Mouse (Mus musculus) forebrain, embryonic 15.5 days (tissue): ENCODE measurements around the gene Myh3. TPM values are rescaled to one million over a fixed set of nuclear protein-coding genes. Genes with fewer than 3 reads are reported as not detected.

Source experiments
- ATAC-seq: fragments of 200-750 bp; cut with Nextera tagmentation; replicated peaks from 2 replicates; pipeline ENCODE4 v1.8.0; 2017; ENCODE audit warnings: mild to moderate bottlenecking, moderate TSS enrichment, moderate library complexity
- H3K27ac ChIP-seq: fragments of 300-500 bp; sonication (generic); replicated peaks from 2 replicates; pipeline ENCODE4 v1.5.1; 2015; ENCODE audit warnings: mild to moderate bottlenecking, inconsistent platforms
- H3K27me3 ChIP-seq: fragments of 300-500 bp; sonication (generic); 2 replicates; pipeline ENCODE4 v1.6.1; 2015; ENCODE audit warnings: inconsistent platforms
- H3K36me3 ChIP-seq: fragments of 300-500 bp; sonication (generic); 2 replicates; pipeline ENCODE4 v1.6.1; 2015; ENCODE audit warnings: mild to moderate bottlenecking, inconsistent platforms
- H3K4me1 ChIP-seq: fragments of 300-500 bp; sonication (generic); 2 replicates; pipeline ENCODE4 v1.6.1; 2015; ENCODE audit warnings: inconsistent platforms
- H3K4me2 ChIP-seq: fragments of 300-500 bp; sonication (generic); replicated peaks from 2 replicates; pipeline ENCODE4 v1.6.1; 2015; ENCODE audit warnings: mild to moderate bottlenecking, inconsistent platforms
- H3K4me3 ChIP-seq: fragments of 300-500 bp; sonication (generic); 2 replicates; pipeline ENCODE4 v1.5.1; 2015; ENCODE audit warnings: mild to moderate bottlenecking, inconsistent platforms
- H3K9ac ChIP-seq: fragments of 300-500 bp; sonication (generic); replicated peaks from 2 replicates; pipeline ENCODE4 v1.6.1; 2015; ENCODE audit warnings: mild to moderate bottlenecking, inconsistent platforms
- H3K9me3 ChIP-seq: fragments of 300-500 bp; sonication (generic); 2 replicates; pipeline ENCODE4 v1.6.1; 2016; ENCODE audit warnings: inconsistent platforms
- WGBS: fragments of 180-500 bp; shearing (Covaris S2); methylation state at CpG from one replicate; pipeline ENCODE4 v1.1.7; 2015; ENCODE audit warnings: mixed read lengths; 5-methylcytosine and 5-hydroxymethylcytosine counted together
- polyA plus RNA-seq: library from polyadenylated mRNA; unstranded; fragments of >200 nt; fragmentation: Nextera tagmentation; extraction: Ambion mirVana; gene quantifications from 2 replicates; pipeline ENCODE4 v1.2.1, GENCODE M21; 2015

Gene Myh3
- polyA plus RNA-seq, 1 experiment from 2014 or later, result 0.48 TPM

- Histone ChIP-seq H3K9me3 (no peaks in the 10 kb centered on the region), H3K36me3 (no peaks in the 10 kb centered on the region), H3K4me3 (no peak overlapping the region), H3K27ac (no peak overlapping the region), H3K9ac (no peak overlapping the region), H3K27me3 (no peaks in the 10 kb centered on the region), H3K4me1 (peaks cover 26% of the 10 kb centered on the region), H3K4me2 (no peak overlapping the region)
- 95% methylated on average over 3 of the region's 3 CpGs for WGBS
- ATAC-seq, result no peak
These were observed 28.8 kb upstream of the Myh3 start for GRCm38 (mm10) chr11:67049256-67049655.

GRCm38 (mm10) chr11:67051676-67052320 is 26.3 kb upstream of the Myh3 start:
- Histone ChIP-seq H3K27me3 (no peaks in the 10 kb centered on the region), H3K4me1 (peaks cover 26% of the 10 kb centered on the region), H3K9ac (peak overlapping the region; percentile 82), H3K4me3 (peak overlapping the region; percentile 96), H3K9me3 (no peaks in the 10 kb centered on the region), H3K27ac (peak overlapping the region; percentile 84), H3K4me2 (peak overlapping the region; percentile 75), H3K36me3 (peaks cover 16% of the 10 kb centered on the region)
- ATAC-seq, result peak; percentile 72
- WGBS, result 6% methylated on average over 16 of the region's 16 CpGs

- peak; percentile 96 for ATAC-seq
These were observed 25.7 kb upstream of the Myh3 start, which contains the start of the genes Adprm and Sco1 for GRCm38 (mm10) chr11:67052321-67052952. TSS of gene Adprm (minus strand) at chr11:67052594. TSS of gene Sco1 (plus strand) at chr11:67052670.

GRCm38 (mm10) chr11:67054754-67055365 is 23.2 kb upstream of the Myh3 start:
- Histone ChIP-seq H3K36me3 (peaks cover 46% of the 10 kb centered on the region), H3K4me1 (peaks cover 26% of the 10 kb centered on the region), H3K4me2 (no peak overlapping the region), H3K9ac (no peak overlapping the region), H3K9me3 (no peaks in the 10 kb centered on the region), H3K27me3 (no peaks in the 10 kb centered on the region), H3K4me3 (no peak overlapping the region), H3K27ac (no peak overlapping the region)
- ATAC-seq, result no peak
- 91% methylated on average over 8 of the region's 8 CpGs for WGBS

More at GRCm38 (mm10) chr11:67052321-67052952, 25.7 kb upstream of the Myh3 start, which contains the start of the genes Adprm and Sco1:
- no peaks in the 10 kb centered on the region for H3K27me3 ChIP-seq
- peak within 1 kb of the TSS; percentile 84 for H3K27ac ChIP-seq
- under 1% methylated on average over 50 of the region's 50 CpGs for WGBS
- peak within 1 kb of the TSS; percentile 82 for H3K9ac ChIP-seq
- H3K4me1 ChIP-seq, result peaks cover 26% of the 10 kb centered on the region
- H3K4me3 ChIP-seq, result peak within 1 kb of the TSS; percentile 96
- peaks cover 22% of the 10 kb centered on the region for H3K36me3 ChIP-seq
- H3K4me2 ChIP-seq, result peak within 1 kb of the TSS; percentile 75
- H3K9me3 ChIP-seq, result no peaks in the 10 kb centered on the region

DNA sequence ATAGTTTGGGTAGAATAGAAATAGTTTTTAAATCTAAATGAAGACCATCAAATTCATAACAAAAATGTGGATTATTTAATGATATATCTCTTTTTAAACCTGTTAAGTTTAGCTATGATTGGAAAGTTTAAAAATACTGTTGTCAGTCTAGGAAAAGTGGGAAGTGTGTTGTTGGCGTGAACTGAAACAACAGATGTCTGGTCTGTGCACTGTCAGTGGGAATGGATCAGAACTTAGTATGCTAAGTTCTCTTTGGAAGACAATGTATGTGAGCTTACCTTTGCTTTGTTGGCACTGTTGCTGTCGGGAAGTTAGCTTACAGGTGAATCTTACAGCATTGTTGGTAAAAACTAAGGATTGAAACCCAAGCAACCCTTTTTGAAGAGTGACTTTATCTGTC is 16.8 kb upstream of the Myh3 start:
- Histone ChIP-seq H3K36me3 (peaks cover 87% of the 10 kb centered on the region), H3K4me1 (no peaks in the 10 kb centered on the region), H3K27ac (no peak overlapping the region), H3K9me3 (no peaks in the 10 kb centered on the region), H3K4me3 (no peak overlapping the region), H3K27me3 (no peaks in the 10 kb centered on the region), H3K9ac (no peak overlapping the region), H3K4me2 (no peak overlapping the region)
- 92% methylated on average over 2 of the region's 2 CpGs for WGBS
- ATAC-seq, result no peak

DNA sequence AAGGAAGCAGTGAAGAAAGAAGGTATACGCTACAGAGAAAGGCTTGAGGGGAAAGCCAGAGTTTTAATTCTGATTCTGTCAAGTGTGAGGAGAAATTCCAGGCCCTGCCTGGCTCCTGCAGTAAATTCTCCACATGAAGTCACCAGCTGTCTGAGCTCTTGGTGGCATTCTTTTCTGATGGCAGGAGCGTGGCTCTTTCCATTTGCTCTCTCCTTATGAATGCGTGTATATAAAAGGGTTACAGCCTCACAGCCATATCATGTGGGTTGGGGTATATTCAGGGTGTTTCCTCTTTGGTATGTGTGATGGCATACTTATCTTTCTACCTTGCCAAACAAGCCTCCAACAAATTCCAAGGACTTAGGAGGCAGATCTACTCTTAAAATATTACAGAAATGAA is 15.4 kb upstream of the Myh3 start:
- H3K9me3 ChIP-seq, result no peaks in the 10 kb centered on the region
- H3K27ac ChIP-seq, result no peak overlapping the region
- no peaks in the 10 kb centered on the region for H3K27me3 ChIP-seq
- no peak overlapping the region for H3K9ac ChIP-seq
- WGBS, result 94% methylated on average over 3 of the region's 3 CpGs
- ATAC-seq, result no peak
- no peak overlapping the region for H3K4me3 ChIP-seq
- H3K4me2 ChIP-seq, result no peak overlapping the region
- H3K4me1 ChIP-seq, result no peaks in the 10 kb centered on the region
- H3K36me3 ChIP-seq, result peaks cover 80% of the 10 kb centered on the region

DNA sequence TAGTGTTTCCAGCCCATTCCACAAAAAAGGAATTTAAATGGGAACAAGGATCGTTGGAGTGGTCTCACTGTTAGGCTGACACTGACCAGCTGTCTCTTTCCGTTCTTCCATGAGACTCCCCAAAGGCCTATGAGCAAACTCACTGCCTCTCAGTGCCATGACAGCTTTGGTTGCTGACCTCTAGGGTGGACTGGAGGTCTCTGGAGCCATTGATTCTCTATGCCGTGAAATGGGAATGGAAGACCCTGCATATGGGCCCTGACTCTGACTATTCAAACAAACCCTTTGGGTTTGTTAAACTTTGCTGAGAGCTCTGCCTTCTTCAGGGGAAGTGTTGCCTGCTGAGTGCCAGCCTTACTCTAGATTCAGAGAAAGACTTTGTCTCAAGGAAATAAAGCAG is 10.4 kb upstream of the Myh3 start:
- Histone ChIP-seq H3K27me3 (no peaks in the 10 kb centered on the region), H3K4me1 (no peaks in the 10 kb centered on the region), H3K27ac (no peak overlapping the region), H3K9ac (no peak overlapping the region), H3K36me3 (peaks cover 40% of the 10 kb centered on the region), H3K4me2 (no peak overlapping the region), H3K9me3 (no peaks in the 10 kb centered on the region), H3K4me3 (no peak overlapping the region)
- WGBS, result 90% methylated on average over 3 of the region's 3 CpGs
- ATAC-seq, result no peak

GRCm38 (mm10) chr11:67072615-67073130 is 5.4 kb upstream of the Myh3 start:
- Histone ChIP-seq H3K4me2 (no peak overlapping the region), H3K4me3 (no peak overlapping the region), H3K4me1 (0 out of 2 replicates have a peak, but pooled peaks cover 3% of the 10 kb centered on the region), H3K9ac (no peak overlapping the region), H3K9me3 (no peaks in the 10 kb centered on the region), H3K27ac (no peak overlapping the region), H3K36me3 (0 out of 2 replicates have a peak, but pooled peaks cover 2% of the 10 kb centered on the region), H3K27me3 (no peaks in the 10 kb centered on the region)
- no peak for ATAC-seq
- 77% methylated on average over 15 of the region's 15 CpGs for WGBS

GRCm38 (mm10) chr11:67075036-67075435 is 3.1 kb upstream of the Myh3 start:
- H3K4me1 ChIP-seq, result 0 out of 2 replicates have a peak, but pooled peaks cover 3% of the 10 kb centered on the region
- H3K9me3 ChIP-seq, result no peaks in the 10 kb centered on the region
- no peak overlapping the region for H3K27ac ChIP-seq
- no peak overlapping the region for H3K9ac ChIP-seq
- H3K4me3 ChIP-seq, result no peak overlapping the region
- 33% methylated on average over 3 of the region's 3 CpGs for WGBS
- H3K4me2 ChIP-seq, result no peak overlapping the region
- ATAC-seq, result no peak
- H3K27me3 ChIP-seq, result no peaks in the 10 kb centered on the region
- H3K36me3 ChIP-seq, result no peaks in the 10 kb centered on the region

- Histone ChIP-seq H3K4me3 (no peak overlapping the region), H3K27ac (no peak overlapping the region), H3K27me3 (no peaks in the 10 kb centered on the region), H3K9me3 (no peaks in the 10 kb centered on the region), H3K36me3 (no peaks in the 10 kb centered on the region), H3K9ac (no peak overlapping the region), H3K4me2 (no peak overlapping the region), H3K4me1 (0 out of 2 replicates have a peak, but pooled peaks cover 3% of the 10 kb centered on the region)
- ATAC-seq, result no peak
- WGBS, result 89% methylated on average over 5 of the region's 5 CpGs
These were observed 1.3 kb upstream of the Myh3 start for GRCm38 (mm10) chr11:67076781-67077180.

GRCm38 (mm10) chr11:67077435-67077834 is 665 bp upstream of the Myh3 start:
- 40% methylated on average over 3 of the region's 3 CpGs for WGBS
- no peak overlapping the region for H3K4me3 ChIP-seq

GRCm38 (mm10) chr11:67078888-67079287 is 788 bp downstream of the Myh3 start:
- H3K27ac ChIP-seq, result no peak overlapping the region
- H3K4me3 ChIP-seq, result no peak overlapping the region
- no peak for ATAC-seq
- 94% methylated on average over 6 of the region's 6 CpGs for WGBS
- H3K4me1 ChIP-seq, result 0 out of 2 replicates have a peak, but pooled peaks cover 3% of the 10 kb centered on the region
- no peak overlapping the region for H3K9ac ChIP-seq
- 0 out of 2 replicates have a peak, but pooled peaks cover 5% of the 10 kb centered on the region for H3K27me3 ChIP-seq
- H3K4me2 ChIP-seq, result no peak overlapping the region
- no peaks in the 10 kb centered on the region for H3K36me3 ChIP-seq
- H3K9me3 ChIP-seq, result no peaks in the 10 kb centered on the region

More at GRCm38 (mm10) chr11:67077435-67077834, 665 bp upstream of the Myh3 start:
- Histone ChIP-seq H3K27ac (no peak overlapping the region), H3K27me3 (no peaks in the 10 kb centered on the region), H3K36me3 (no peaks in the 10 kb centered on the region), H3K9ac (no peak overlapping the region), H3K9me3 (no peaks in the 10 kb centered on the region), H3K4me1 (0 out of 2 replicates have a peak, but pooled peaks cover 3% of the 10 kb centered on the region), H3K4me2 (no peak overlapping the region)
- ATAC-seq, result no peak
